Mouse (Mus musculus) C2C12 (cell line): ENCODE data around the gene Traf2.

Experiments used
- CTCF ChIP-seq: IDR thresholded peaks from one replicate; pipeline ENCODE4 v1.5.1; 2011; ENCODE audit not compliant: control insufficient read depth, insufficient read depth, insufficient read length
- FOSL1 ChIP-seq: IDR thresholded peaks from one replicate; pipeline ENCODE4 v1.8.0; 2011; ENCODE audit warnings: mild to moderate bottlenecking, low read length; ENCODE audit not compliant: poor library complexity, insufficient read depth, severe bottlenecking
- MAX ChIP-seq: IDR thresholded peaks from one replicate; pipeline ENCODE4 v1.6.1; 2011; ENCODE audit warnings: mild to moderate bottlenecking, control low read depth
- MYOG ChIP-seq: IDR thresholded peaks from one replicate; pipeline ENCODE4 v1.6.1; 2011; ENCODE audit not compliant: control insufficient read depth, insufficient read length; ENCODE audit errors: extremely low read depth
- USF1 ChIP-seq: IDR thresholded peaks from one replicate; pipeline ENCODE4 v1.6.1; 2011; ENCODE audit warnings: low read depth, mild to moderate bottlenecking, control low read depth, moderate library complexity

GRCm38 (mm10) chr2:25577951-25578795, 31.4 kb upstream of the Traf2 start:
- TF ChIP-seq CTCF, result no peak
- TF ChIP-seq MYOG, result no peak
- no peak for TF ChIP-seq FOSL1
- TF ChIP-seq USF1, result no peak
- no peak for TF ChIP-seq MAX
